Mouse (Mus musculus) frontal cortex, postnatal 10 days (tissue): ENCODE measurements around the gene Uqcr11.

ENCODE experiments used
- DNase-seq, 2 experiments: peaks; one replicate each; pipeline ENCODE4 v3.0.0; 2022; ENCODE audit warnings: low spot score in 2 of 2, mixed read lengths in 1 of 2

Uqcr11 gene

DNA sequence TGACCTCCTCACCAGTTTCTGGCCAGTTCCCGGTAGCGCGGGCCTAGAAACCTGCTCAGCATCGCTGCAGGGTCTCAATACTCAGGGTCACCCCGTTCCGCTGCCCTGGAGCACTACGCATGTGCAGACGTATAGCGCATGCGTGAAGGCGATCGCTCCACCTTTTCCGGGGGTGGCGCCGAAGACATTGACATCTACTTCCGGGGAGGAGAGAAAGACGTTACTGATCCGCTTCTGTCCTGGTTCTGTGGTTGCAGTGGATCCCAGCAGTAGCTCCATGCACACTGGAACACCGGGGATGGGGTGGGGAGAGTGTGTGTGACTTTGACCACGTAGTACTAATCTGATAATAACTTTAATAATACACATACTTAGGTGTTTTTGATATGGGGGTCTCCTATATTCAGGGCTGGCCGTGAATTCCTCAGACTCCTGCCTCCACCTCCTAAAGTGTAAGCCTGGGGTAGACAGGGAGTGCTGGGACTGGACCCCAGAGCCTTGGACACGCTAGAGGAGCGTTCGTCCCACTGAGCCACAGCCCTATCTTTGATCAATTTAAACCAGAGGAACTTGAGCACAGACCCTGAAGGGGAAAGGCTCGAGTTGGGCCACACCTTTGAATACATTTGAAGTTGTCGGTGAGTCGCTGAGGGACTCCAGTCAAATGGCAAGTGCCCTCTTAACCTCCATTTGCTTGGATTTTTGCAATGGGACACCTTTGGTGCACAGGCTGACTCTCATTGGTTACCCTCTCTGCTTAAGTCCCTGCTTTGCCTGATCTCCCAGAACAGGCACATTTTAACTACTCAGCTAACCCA lies at the start of gene Uqcr11:
Uqcr11 (minus strand) TSS at position 147 of the 818 bp plus-strand sequence.
- peak; percentile 90 to 91 for DNase-seq

DNA sequence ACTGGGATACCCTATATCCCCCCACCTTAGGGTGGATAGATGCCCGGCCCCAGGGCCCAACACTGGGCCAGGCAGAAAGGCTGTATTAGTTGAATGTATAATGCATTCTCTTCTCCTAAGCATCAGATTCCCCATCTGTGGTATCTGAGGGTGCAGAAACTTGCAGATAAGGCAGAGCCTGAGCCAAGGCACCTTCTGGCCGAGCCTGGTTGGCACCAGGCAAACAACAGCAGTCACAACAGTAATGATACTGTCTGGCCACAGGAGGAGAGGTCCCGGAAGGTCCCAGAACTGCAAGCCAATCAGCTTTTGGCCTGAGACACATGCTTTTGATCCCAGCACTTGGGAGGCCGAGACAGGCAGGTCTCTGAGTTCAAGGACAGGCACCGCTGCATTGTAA lies 49.1 kb upstream of the Uqcr11 start:
- no peak for DNase-seq

- DNase-seq, result no peak
Measured at GRCm38 (mm10) chr10:80454781-80455180, 48.2 kb upstream of the Uqcr11 start.

DNA sequence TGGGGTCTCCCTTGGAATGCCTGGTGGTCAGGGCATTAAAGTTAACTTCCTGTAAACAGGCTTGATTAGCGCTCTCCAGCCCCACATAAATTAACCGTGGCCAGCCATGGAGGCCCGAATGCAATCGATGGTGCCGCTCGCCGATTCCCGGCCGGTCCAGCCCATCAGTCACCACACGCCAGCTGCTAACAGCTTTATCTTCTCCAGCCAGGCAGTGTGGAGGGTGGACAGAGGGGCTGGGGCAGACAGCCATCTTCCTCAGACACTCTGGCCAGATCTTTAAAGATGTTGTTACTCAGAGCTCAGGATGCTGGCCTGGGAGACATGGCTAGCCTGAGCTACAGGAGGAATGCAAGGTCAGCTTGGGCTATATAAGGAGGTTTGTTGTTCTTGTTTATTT lies 47.0 kb upstream of the Uqcr11 start:
- no peak for DNase-seq

GRCm38 (mm10) chr10:80450599-80450998 lies 44.0 kb upstream of the Uqcr11 start:
- DNase-seq, result no peak

DNA sequence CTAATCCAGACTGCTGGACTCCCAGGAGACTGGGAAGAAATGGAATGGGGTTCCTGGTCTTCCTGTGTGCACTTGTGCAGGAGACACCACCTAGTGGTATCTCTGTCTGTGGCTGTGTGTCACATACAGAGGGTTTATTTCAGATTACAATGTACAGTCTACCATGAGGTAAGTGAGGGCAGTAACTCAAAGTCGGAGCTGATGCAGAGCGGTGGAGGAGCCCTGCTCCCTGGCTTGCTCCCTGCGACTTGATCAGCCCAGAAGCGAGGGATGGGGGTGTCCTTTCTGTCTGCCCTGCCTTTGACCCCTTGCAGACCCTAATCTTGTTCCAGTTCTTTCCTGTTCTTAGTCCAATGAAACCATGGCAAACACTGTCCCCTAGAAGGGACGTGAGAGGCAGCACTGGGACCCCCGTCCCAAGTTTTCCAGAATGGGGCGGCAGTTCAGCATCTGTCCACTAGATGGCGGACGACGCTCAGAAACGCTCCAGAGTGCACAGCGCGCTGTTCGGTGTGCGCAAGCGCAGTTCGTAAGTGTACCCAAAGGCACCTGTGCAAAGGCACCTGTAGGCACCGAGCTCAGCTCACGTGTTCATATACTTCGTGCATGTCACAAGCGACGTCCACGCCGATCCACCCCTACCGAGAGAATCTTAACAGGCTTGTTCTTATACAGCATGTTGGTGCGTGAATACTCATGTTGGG lies 39.4 kb upstream of the Uqcr11 start:
- peak; percentile 38 to 69 for DNase-seq

GRCm38 (mm10) chr10:80445052-80445451 lies 38.4 kb upstream of the Uqcr11 start:
- DNase-seq, result no peak

DNA sequence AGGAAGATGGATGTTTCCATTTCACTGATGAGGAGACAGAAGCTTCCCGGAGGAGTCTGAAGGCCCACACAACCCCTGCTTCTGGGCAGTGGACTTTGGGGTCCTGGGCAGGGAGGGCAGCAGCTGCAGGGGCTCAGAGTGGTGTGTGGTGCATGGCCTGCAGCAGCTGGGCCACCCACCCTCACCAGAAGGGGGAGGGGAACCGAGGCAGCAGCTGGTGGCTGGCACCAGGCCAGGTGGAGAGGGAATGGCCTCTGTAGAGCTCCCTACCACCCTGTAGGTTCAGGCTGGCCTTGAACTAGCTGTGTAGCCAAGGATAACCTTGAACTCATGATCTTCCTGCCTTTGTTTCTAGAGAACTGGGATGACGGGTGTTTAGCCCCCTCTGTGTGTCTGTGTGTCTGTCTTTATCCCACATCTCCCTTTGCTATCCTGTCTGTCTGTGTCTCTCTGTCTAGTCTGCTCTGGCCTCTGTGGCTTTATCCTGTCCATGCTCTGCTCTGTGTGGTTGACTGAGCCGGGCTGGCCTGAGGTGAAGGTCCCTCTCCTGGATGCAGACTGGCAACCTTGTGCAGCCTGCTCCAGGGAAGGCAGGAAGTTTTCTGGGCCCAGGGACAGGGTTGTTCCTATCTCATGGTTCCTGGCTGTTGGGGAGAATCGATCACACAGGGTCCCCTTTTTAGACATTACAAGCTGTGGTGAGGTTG lies 37.9 kb upstream of the Uqcr11 start:
- DNase-seq, result no peak

DNA sequence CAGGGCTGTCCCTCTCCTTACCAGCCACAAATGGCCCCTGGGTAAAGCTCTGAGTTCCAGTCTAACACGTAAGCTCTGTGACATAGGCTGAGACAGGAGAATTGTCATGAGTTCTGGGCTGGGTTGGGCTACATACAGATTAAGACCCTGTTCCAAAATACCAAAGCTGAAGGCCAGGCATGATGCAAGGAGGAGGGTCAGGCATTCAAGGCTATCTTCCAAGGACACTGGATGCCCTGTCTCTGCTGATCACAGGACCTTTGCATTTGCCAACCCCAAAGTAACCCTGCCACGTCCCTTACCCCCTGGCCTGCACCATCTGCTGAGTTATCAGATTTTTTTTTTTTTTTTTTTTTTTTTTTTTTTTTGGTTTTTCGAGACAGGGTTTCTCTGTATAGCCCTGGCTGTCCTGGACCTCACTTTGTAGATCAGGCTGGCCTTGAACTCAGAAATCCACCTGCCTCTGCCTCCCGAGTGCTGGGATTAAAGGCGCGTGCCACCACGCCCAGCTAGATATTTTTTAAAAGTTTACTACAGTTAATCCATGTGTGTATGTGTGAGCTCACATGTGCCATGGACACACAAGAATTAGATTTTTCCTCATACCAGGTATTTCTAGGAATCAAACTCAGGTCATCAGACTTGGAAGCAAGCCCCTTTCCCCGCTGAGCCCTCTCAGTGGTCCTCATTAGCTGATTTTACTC lies 37.1 kb upstream of the Uqcr11 start:
- DNase-seq, result no peak

- no peak for DNase-seq
Measured at GRCm38 (mm10) chr10:80442989-80443388, 36.4 kb upstream of the Uqcr11 start.

GRCm38 (mm10) chr10:80441598-80441997 lies 35.0 kb upstream of the Uqcr11 start:
- DNase-seq, result no peak

DNA sequence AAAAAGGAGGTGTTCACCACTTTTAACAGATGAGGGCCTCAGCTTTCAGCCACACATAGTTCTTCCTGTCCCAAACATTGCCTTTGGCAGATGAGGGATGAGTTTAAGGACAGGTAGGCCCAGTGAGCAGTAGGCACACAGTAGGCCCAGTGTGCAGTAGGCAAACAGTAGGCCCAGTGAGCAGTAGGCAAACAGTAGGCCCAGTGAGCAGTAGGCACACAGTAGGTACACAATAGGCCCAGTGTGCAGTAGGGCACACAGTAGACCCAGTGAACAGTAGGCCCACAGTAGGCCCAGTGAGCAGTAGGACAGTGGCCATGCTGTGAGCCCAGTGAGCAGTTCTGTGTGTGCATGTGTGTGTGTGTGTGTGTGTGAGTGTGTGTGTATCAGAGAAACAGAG lies 33.4 kb upstream of the Uqcr11 start:
- DNase-seq, result no peak

- no peak for DNase-seq
Measured at GRCm38 (mm10) chr10:80437973-80438372, 31.3 kb upstream of the Uqcr11 start.

GRCm38 (mm10) chr10:80436276-80436675 lies 29.6 kb upstream of the Uqcr11 start:
- no peak for DNase-seq

- no peak for DNase-seq
Measured at GRCm38 (mm10) chr10:80435764-80436163, 29.1 kb upstream of the Uqcr11 start.

- no peak for DNase-seq
Measured at GRCm38 (mm10) chr10:80434823-80435222, 28.2 kb upstream of the Uqcr11 start.

- DNase-seq, result no peak
Measured at GRCm38 (mm10) chr10:80434233-80434592, 27.6 kb upstream of the Uqcr11 start.

- DNase-seq, result peak; percentile 92 to 95
Measured at GRCm38 (mm10) chr10:80433513-80434232, 27.0 kb upstream of the Uqcr11 start, which contains the start of gene Tcf3. Gene Tcf3, minus strand, starts transcription at chr10:80433647.

DNA sequence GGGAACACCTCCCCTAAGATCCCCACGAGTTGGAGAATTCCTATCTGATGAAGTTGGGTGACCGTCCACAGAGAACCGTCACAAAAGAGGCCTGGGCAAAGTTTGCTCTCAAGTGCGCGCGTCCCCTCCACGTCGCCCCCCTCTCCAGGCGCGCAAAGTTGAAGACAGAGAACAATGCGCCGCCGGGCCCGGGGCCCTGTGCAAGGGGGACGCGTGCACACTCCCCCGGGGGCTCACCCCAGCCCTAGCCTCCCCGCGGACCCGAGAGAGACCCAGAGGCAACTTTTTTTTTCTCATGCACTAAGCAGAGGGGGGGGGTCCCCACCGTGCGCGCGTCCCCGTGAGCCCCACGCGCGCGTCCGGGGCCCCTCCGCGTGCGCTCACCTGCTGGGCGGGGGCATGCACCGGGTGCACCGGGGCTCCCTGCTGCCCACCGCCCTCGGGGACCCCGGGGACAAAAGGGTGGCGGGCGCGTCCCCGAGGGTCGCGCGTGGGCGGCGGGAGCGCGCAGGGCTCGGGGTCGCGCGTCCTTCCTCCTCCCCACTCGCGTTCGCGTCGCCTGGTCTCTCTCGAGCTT lies 26.4 kb upstream of the Uqcr11 start:
- DNase-seq, result no peak

DNA sequence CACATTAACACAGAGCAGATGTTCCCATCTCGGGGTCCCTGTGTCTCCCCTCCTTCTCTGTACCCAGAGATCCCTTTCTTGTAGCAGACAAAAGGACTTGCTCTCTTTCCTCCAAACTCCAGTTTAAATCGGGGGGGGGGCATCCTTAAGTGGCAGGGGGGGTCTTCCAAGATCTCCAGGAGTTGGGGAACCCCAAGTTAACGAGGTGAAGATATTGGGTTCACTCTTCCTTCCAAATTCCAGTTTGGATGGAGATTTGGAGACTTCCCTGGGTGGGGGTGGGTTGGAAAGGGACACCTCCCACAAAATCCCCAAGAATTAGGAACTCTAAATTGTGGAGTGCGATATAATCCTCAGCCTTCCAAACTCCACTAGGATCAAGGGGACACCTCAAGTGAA lies 25.8 kb upstream of the Uqcr11 start:
- DNase-seq, result no peak
